Mouse (Mus musculus) ES-E14 (cell line): ENCODE results near the gene Atp2b4.

Experiments used
- CHD2 ChIP-seq: IDR thresholded peaks from 2 replicates; pipeline ENCODE4 v1.6.1; 2014; ENCODE audit warnings: mild to moderate bottlenecking, low read depth, low read length, inconsistent platforms
- HCFC1 ChIP-seq: IDR thresholded peaks from 2 replicates; pipeline ENCODE4 v1.6.1; 2012; ENCODE audit warnings: low read length, inconsistent platforms, borderline replicate concordance; ENCODE audit not compliant: insufficient read depth
- MAFK ChIP-seq: IDR thresholded peaks from 2 replicates; pipeline ENCODE4 v1.6.1; 2014; ENCODE audit warnings: mild to moderate bottlenecking, low read depth, low read length, inconsistent platforms; ENCODE audit not compliant: insufficient read depth
- ZC3H11A ChIP-seq: IDR thresholded peaks from 2 replicates; pipeline ENCODE4 v1.6.1; 2012; ENCODE audit warnings: low read depth, mild to moderate bottlenecking, inconsistent platforms, low read length, borderline replicate concordance
- ZNF384 ChIP-seq: IDR thresholded peaks from 2 replicates; pipeline ENCODE4 v1.6.1; 2012; ENCODE audit warnings: low read depth, low read length, inconsistent platforms

- no peak for TF ChIP-seq CHD2
- no peak for TF ChIP-seq ZNF384
- no peak for TF ChIP-seq HCFC1
- TF ChIP-seq MAFK: no peak
- TF ChIP-seq ZC3H11A: no peak
Observed at GRCm38 (mm10) chr1:133815747-133816491, 15.1 kb upstream of the Atp2b4 start.
